Mouse (Mus musculus): ENCODE results near the gene Dand5. TPM values are rescaled to one million over a fixed set of nuclear protein-coding genes. Genes with fewer than 3 reads are reported as not detected.

Dand5 gene
- polyA plus RNA-seq, 1 experiment from 2014 or later, result 4.7 TPM

DNA sequence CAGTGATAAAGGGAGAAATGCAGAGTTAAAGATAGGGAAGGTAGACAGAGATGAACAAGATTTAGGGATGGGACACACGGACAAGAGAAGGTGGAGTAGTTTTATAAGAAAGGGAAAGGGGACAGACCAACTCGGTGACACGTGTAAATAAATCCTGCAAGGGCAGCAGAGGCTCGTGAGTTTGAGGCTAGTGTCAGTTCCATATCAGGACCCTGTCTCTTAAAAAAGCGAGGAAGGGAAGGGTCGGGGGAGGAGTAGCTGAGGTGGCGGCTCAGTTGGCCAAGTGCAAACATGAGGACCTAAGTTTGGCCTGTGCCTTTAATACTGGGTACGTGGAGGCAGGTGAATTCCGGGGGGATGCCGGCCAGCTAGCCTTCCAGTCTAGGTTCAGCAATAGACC is 11.3 kb downstream of the Dand5 start:
- H3K27ac ChIP-seq (ENCODE audit: low read depth, low read length), result no peak overlapping the region
- H3K4me3 ChIP-seq (ENCODE audit: low read depth, low read length), result 0 out of 2 replicates have a peak overlapping the region, but pooled peaks have one; percentile 19
- H3K9ac ChIP-seq (ENCODE audit: low read length), result no peak overlapping the region
- 19% methylated on average over 10 of the region's 10 CpGs for WGBS
- peaks cover 9% of the 10 kb centered on the region; the same call in 1 of the 2 replicates for H3K4me1 ChIP-seq (ENCODE audit: control insufficient read depth, insufficient read depth, low read length)
- DNase-seq (ENCODE audit: low spot score) (no peak), ATAC-seq (ENCODE audit: insufficient read depth, low FRiP score, low TSS enrichment) (no peak)
- H3K4me2 ChIP-seq (ENCODE audit: low read depth), result peak overlapping the region; percentile 38
- H3K27me3 ChIP-seq (ENCODE audit: control insufficient read depth, insufficient read depth, low read length), result peaks cover 46% of the 10 kb centered on the region
- H3K36me3 ChIP-seq (ENCODE audit: control insufficient read depth, insufficient read depth, low read length), result no peaks in the 10 kb centered on the region
- no peaks in the 10 kb centered on the region for H3K9me3 ChIP-seq (ENCODE audit: control insufficient read depth, low read length)

DNA sequence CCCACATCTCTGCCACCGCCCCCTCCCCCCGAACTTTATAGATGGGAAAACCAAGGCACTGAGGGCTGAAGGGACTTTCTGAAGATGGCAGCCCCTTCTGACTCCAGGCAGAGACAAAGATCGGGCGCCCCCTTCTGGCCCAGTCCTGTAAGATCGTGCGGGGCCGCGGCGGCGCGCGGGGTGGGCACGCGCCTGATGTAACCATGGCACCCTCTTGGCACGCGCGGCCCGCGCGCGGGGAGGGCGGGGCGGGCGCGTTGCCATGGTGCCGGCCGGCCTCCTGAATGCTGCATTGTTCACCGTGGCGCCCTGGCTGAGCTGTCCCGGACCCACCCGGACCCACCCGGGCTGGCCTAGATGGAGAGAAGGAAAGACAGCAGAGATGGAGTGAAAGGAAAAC is 11.7 kb downstream of the Dand5 start:
- Histone ChIP-seq H3K9me3 (ENCODE audit: control insufficient read depth, low read length) (peaks cover 4% of the 10 kb centered on the region; the same call in 1 of the 2 replicates), H3K36me3 (ENCODE audit: control insufficient read depth, insufficient read depth, low read length) (no peaks in the 10 kb centered on the region), H3K9ac (ENCODE audit: low read length) (no peak overlapping the region), H3K4me3 (ENCODE audit: low read depth, low read length) (peak overlapping the region; percentile 19; the same call in 1 of the 2 replicates), H3K27me3 (ENCODE audit: control insufficient read depth, insufficient read depth, low read length) (peaks cover 50% of the 10 kb centered on the region), H3K4me1 (ENCODE audit: control insufficient read depth, insufficient read depth, low read length) (peaks cover 9% of the 10 kb centered on the region; the same call in 1 of the 2 replicates), H3K27ac (ENCODE audit: low read depth, low read length) (no peak overlapping the region), H3K4me2 (ENCODE audit: low read depth) (peak overlapping the region; percentile 38)
- under 1% methylated on average over 32 of the region's 32 CpGs for WGBS
- DNase-seq (ENCODE audit: low spot score) (peak; percentile 94), ATAC-seq (ENCODE audit: insufficient read depth, low FRiP score, low TSS enrichment) (peak; percentile 84)

DNA sequence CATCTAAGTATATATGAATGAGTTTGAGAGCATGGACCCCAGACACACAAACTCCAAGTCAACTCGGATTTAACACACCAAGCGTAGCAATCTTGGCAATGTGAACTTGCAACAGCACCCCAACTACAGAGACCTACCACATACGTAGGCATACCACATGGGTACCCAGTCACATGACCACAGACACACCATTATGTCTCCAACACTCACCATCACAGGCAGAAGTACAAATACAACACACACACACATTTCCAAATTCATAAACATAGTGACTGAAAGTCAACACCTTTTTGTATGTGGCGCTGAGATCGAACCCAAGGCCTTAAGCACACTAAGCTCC is 12.7 kb downstream of the Dand5 start:
- H3K9ac ChIP-seq (ENCODE audit: low read length), result no peak overlapping the region
- DNase-seq (ENCODE audit: low spot score), result no peak
- no peak overlapping the region for H3K4me3 ChIP-seq (ENCODE audit: low read depth, low read length)
- peaks cover 58% of the 10 kb centered on the region for H3K27me3 ChIP-seq (ENCODE audit: control insufficient read depth, insufficient read depth, low read length)
- no peaks in the 10 kb centered on the region for H3K36me3 ChIP-seq (ENCODE audit: control insufficient read depth, insufficient read depth, low read length)
- no peak for ATAC-seq (ENCODE audit: insufficient read depth, low FRiP score, low TSS enrichment)
- H3K4me1 ChIP-seq (ENCODE audit: control insufficient read depth, insufficient read depth, low read length), result peaks cover 6% of the 10 kb centered on the region; the same call in 1 of the 2 replicates
- no peak overlapping the region for H3K4me2 ChIP-seq (ENCODE audit: low read depth)
- H3K27ac ChIP-seq (ENCODE audit: low read depth, low read length), result no peak overlapping the region
- 74% methylated on average over 5 of the region's 5 CpGs for whole genome bisulfite sequencing
- peaks cover 4% of the 10 kb centered on the region; the same call in 1 of the 2 replicates for H3K9me3 ChIP-seq (ENCODE audit: control insufficient read depth, low read length)

DNA sequence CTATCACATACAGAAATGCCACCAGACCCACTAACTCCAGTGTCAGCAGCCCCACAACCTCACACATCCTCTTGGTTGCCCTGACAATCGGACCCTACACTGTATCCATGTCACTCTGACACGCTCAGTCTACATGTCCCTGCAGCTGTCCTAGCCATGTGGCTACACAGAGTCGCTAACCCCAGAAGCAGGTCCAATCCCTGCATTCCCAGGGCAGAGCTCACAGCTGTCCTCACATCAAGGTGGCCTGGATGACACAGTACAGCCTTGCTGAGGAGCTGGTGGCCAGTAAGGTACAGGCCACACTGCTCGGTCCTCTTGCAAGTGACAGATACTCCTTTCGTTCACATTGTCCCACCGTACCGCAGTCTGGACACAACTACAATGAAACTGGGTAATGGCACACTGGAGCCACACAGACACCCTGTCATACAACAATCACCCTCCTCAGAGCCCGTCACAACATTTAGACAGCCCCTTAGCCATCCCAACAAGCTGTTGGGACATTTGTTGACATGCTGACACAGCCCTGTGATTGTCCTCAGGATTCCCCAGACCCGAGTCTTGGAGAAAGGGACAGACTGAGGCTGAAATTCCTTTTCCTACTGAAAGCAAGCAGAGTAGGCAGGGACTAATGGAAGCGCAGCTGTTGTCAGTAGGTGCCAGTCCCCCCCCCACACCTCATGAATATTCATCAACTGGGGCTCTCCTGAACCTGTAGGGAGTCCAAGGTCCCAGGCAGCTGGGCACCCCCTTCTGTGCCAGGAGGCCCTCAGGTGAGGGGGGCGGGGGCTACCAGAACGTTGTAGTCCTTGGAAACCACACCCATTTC is 13.3 kb downstream of the Dand5 start:
- Histone ChIP-seq H3K4me2 (ENCODE audit: low read depth) (no peak overlapping the region), H3K27ac (ENCODE audit: low read depth, low read length) (no peak overlapping the region), H3K36me3 (ENCODE audit: control insufficient read depth, insufficient read depth, low read length) (no peaks in the 10 kb centered on the region), H3K9me3 (ENCODE audit: control insufficient read depth, low read length) (peaks cover 4% of the 10 kb centered on the region; the same call in 1 of the 2 replicates), H3K4me3 (ENCODE audit: low read depth, low read length) (no peak overlapping the region), H3K27me3 (ENCODE audit: control insufficient read depth, insufficient read depth, low read length) (peaks cover 61% of the 10 kb centered on the region), H3K4me1 (ENCODE audit: control insufficient read depth, insufficient read depth, low read length) (peaks cover 4% of the 10 kb centered on the region; the same call in 1 of the 2 replicates), H3K9ac (ENCODE audit: low read length) (no peak overlapping the region)
- no peak for DNase-seq (ENCODE audit: low spot score)
- 61% methylated on average over 12 of the region's 12 CpGs for WGBS
- no peak for ATAC-seq (ENCODE audit: insufficient read depth, low FRiP score, low TSS enrichment)

DNA sequence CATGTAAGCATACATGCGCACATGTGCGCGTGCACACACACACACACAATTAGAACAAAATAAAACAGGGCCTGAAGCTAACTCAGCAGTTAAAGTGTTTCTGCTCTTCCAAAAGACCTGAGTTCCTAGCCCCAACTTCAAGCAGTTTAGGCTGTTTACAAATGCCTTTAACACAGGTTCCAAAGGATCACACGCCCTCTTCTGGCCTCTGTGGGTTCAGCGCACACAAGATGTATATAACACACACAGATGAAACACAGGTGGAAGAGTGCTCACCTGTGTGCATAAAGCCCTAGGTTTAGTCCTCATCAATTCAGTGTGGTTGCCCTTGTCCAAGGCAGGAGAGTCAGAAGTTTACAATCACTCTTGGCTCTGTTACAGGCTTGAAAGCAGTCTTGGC is 16.6 kb downstream of the Dand5 start:
- no peak overlapping the region for H3K4me2 ChIP-seq (ENCODE audit: low read depth)
- no peak for ATAC-seq (ENCODE audit: insufficient read depth, low FRiP score, low TSS enrichment)
- WGBS, result 96% methylated on average over 5 of the region's 5 CpGs
- H3K27me3 ChIP-seq (ENCODE audit: control insufficient read depth, insufficient read depth, low read length), result peaks cover 75% of the 10 kb centered on the region
- no peaks in the 10 kb centered on the region for H3K4me1 ChIP-seq (ENCODE audit: control insufficient read depth, insufficient read depth, low read length)
- no peak overlapping the region for H3K9ac ChIP-seq (ENCODE audit: low read length)
- H3K4me3 ChIP-seq (ENCODE audit: low read depth, low read length), result no peak overlapping the region
- DNase-seq (ENCODE audit: low spot score), result no peak
- H3K9me3 ChIP-seq (ENCODE audit: control insufficient read depth, low read length), result peaks cover 4% of the 10 kb centered on the region; the same call in 1 of the 2 replicates
- no peak overlapping the region for H3K27ac ChIP-seq (ENCODE audit: low read depth, low read length)
- H3K36me3 ChIP-seq (ENCODE audit: control insufficient read depth, insufficient read depth, low read length), result no peaks in the 10 kb centered on the region

DNA sequence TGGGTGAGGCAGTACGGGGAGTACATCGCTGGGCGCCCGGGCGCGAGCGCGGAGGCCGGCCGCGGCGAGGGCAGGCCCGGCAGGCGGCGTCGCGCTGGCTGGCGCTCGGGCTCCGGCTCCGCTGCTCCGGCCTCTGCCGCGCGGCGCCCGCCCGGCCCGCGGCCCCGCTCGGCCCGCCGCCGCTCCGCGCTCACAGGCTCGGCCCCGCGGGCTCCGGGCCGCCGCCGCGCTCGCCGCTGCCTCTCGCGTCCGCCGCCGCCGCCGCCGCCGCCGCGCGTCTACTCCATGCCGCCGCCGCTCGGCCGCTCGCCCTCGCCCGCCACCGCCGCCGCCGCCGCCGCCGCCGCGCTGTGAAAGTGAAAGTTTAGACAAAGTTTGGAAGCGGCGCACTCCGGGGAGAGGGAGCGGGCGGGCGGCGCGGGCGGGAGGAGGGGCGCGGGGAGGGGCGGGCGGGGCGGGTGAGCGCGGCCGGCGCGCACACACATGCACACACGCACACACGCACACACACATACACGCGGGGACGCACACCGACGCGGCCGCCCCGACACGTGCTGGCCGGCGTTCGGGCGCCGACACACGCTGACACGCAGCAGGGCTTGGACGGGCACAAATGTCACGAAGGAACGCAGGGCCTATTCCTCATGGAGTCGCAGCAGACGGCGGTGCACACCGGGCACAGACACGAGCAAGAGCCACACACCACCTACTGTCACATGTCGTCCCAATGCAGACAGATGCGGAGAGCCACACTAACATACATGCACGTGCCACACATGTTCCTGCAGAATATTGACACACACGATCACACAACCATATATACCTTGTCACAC is 22.4 kb downstream of the Dand5 start, which contains the start of gene Nfix:
Gene Nfix, minus strand, starts transcription at position 346 of the 833 bp plus-strand sequence.
- H3K4me2 ChIP-seq (ENCODE audit: low read depth), result peak within 1 kb of the TSS; percentile 94
- WGBS, result 2% methylated on average over 61 of the region's 125 CpGs
- H3K9me3 ChIP-seq (ENCODE audit: control insufficient read depth, low read length), result no peaks in the 10 kb centered on the region
- no peaks in the 10 kb centered on the region for H3K36me3 ChIP-seq (ENCODE audit: control insufficient read depth, insufficient read depth, low read length)
- DNase-seq (ENCODE audit: low spot score), result no peak
- H3K27ac ChIP-seq (ENCODE audit: low read depth, low read length), result no peak within 1 kb of the TSS
- peaks cover 97% of the 10 kb centered on the region for H3K27me3 ChIP-seq (ENCODE audit: control insufficient read depth, insufficient read depth, low read length)
- H3K4me3 ChIP-seq (ENCODE audit: low read depth, low read length), result peak within 1 kb of the TSS; percentile 75
- no peaks in the 10 kb centered on the region for H3K4me1 ChIP-seq (ENCODE audit: control insufficient read depth, insufficient read depth, low read length)
- ATAC-seq (ENCODE audit: insufficient read depth, low FRiP score, low TSS enrichment), result peak; percentile 51; the same call in 1 of the 2 replicates
- peak within 1 kb of the TSS; percentile 76 for H3K9ac ChIP-seq (ENCODE audit: low read length)

DNA sequence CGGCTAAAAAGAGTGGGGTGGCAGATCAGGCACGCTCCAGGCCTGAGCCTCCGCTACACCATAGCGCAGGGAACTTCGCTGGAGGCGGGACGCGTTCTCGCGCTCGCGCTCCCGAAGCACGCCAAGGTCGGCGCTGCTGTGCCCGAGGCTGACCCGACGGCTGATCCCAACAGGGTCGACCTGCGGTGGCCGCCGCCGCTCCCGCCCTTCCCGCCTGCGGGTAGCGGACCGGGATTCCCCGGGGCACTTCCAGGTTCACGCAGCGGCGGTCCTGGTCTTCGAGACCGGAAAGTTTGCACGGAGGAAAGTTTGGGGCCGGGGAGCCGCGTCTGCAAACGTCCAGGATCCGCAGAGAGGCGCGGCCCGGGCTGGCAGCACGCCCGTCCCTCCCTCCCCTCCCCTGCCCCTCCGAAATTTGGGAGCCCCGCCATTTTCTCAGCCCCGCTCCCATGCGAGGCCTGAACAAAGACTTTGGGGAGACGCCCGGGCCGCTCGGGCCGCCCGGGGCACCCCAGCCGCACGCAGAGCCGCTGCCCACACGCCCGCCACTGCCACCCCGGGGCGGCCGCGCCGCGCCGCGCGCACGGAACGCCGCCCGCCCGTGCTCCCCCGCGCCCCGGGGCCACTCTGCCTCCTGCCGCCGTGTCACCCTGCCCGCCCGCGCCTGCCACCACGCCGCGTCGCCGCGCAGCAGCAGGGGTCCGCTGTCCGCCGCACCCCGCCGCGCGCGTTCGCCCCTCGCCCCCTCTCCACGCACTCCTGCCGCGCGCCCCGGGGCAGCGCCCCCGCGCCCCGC is 23.3 kb downstream of the Dand5 start:
- Histone ChIP-seq H3K36me3 (ENCODE audit: control insufficient read depth, insufficient read depth, low read length) (no peaks in the 10 kb centered on the region), H3K4me2 (ENCODE audit: low read depth) (peak overlapping the region; percentile 94), H3K4me3 (ENCODE audit: low read depth, low read length) (peak overlapping the region; percentile 75), H3K27me3 (ENCODE audit: control insufficient read depth, insufficient read depth, low read length) (peaks cover 97% of the 10 kb centered on the region), H3K9ac (ENCODE audit: low read length) (peak overlapping the region; percentile 76), H3K27ac (ENCODE audit: low read depth, low read length) (no peak overlapping the region), H3K9me3 (ENCODE audit: control insufficient read depth, low read length) (no peaks in the 10 kb centered on the region), H3K4me1 (ENCODE audit: control insufficient read depth, insufficient read depth, low read length) (no peaks in the 10 kb centered on the region)
- DNase-seq (ENCODE audit: low spot score) (no peak), ATAC-seq (ENCODE audit: insufficient read depth, low FRiP score, low TSS enrichment) (0 out of 2 replicates have a peak, but pooled peaks have one; percentile 7)
- WGBS, result under 1% methylated on average over 52 of the region's 108 CpGs

Measured in neural tube, embryonic 11.5 days (tissue).